Mouse (Mus musculus): ENCODE results near the gene Mid1. TPM values are rescaled to one million over a fixed set of nuclear protein-coding genes. Genes with fewer than 3 reads are reported as not detected.

The Mid1 gene
- polyA plus RNA-seq (2012; rRNA removed): 8.8 and 9.2 TPM in 2 replicates

- TF ChIP-seq POLR2A (IDR thresholded peaks at IDR 0.05; ENCODE audit: low read depth, low read length) (no peak), CTCF (conservative IDR thresholded peaks at IDR 0.05; ENCODE audit: insufficient read depth, insufficient read length, low read depth, low read length) (no peak)
- WGBS: 2% methylated on average over 8 of the region's 10 CpGs
- H3K4me1 ChIP-seq (ENCODE audit: control insufficient read depth, insufficient read depth, low read length): no peaks in the 10 kb centered on the region
- no peak for DNase-seq
- H3K4me3 ChIP-seq (ENCODE audit: insufficient read depth, low read depth, low read length): peak within 1 kb of the TSS; percentile 44
- no peaks in the 10 kb centered on the region for H3K27me3 ChIP-seq (replicated peaks; ENCODE audit: control insufficient read depth, insufficient read depth, low read length)
- H3K27ac ChIP-seq (ENCODE audit: insufficient read depth, low read depth, low read length): no peak within 1 kb of the TSS
- no peaks in the 10 kb centered on the region for H3K36me3 ChIP-seq (ENCODE audit: control insufficient read depth, insufficient read depth, low read length)
These were observed at the start of gene Mid1 for GRCm38 (mm10) chrX:169685131-169685530. Mid1 (plus strand) TSS chrX:169685199.

- Histone ChIP-seq H3K27ac (ENCODE audit: insufficient read depth, low read depth, low read length) (no peak overlapping the region), H3K36me3 (ENCODE audit: control insufficient read depth, insufficient read depth, low read length) (no peaks in the 10 kb centered on the region), H3K4me3 (ENCODE audit: insufficient read depth, low read depth, low read length) (no peak overlapping the region), H3K27me3 (replicated peaks; ENCODE audit: control insufficient read depth, insufficient read depth, low read length) (no peaks in the 10 kb centered on the region), H3K4me1 (ENCODE audit: control insufficient read depth, insufficient read depth, low read length) (no peaks in the 10 kb centered on the region)
- no peak for TF ChIP-seq POLR2A (IDR thresholded peaks at IDR 0.05; ENCODE audit: low read depth, low read length)
- no peak for TF ChIP-seq CTCF (conservative IDR thresholded peaks at IDR 0.05; ENCODE audit: insufficient read depth, insufficient read length, low read depth, low read length)
- DNase-seq: no peak
These were observed 11.9 kb upstream of the Mid1 start for GRCm38 (mm10) chrX:169673056-169673455.

GRCm38 (mm10) chrX:169676313-169676712, 8.7 kb upstream of the Mid1 start:
- WGBS: 76% methylated on average over 4 of the region's 4 CpGs
- Histone ChIP-seq H3K4me1 (ENCODE audit: control insufficient read depth, insufficient read depth, low read length) (no peaks in the 10 kb centered on the region), H3K27me3 (replicated peaks; ENCODE audit: control insufficient read depth, insufficient read depth, low read length) (no peaks in the 10 kb centered on the region), H3K27ac (ENCODE audit: insufficient read depth, low read depth, low read length) (no peak overlapping the region), H3K36me3 (ENCODE audit: control insufficient read depth, insufficient read depth, low read length) (no peaks in the 10 kb centered on the region), H3K4me3 (ENCODE audit: insufficient read depth, low read depth, low read length) (no peak overlapping the region)
- DNase-seq: no peak
- TF ChIP-seq CTCF (conservative IDR thresholded peaks at IDR 0.05; ENCODE audit: insufficient read depth, insufficient read length, low read depth, low read length): no peak
- no peak for TF ChIP-seq POLR2A (IDR thresholded peaks at IDR 0.05; ENCODE audit: low read depth, low read length)

GRCm38 (mm10) chrX:169685731-169686130, 732 bp downstream of the Mid1 start:
- no peaks in the 10 kb centered on the region for H3K36me3 ChIP-seq (ENCODE audit: control insufficient read depth, insufficient read depth, low read length)
- 21% methylated on average over 8 of the region's 8 CpGs for WGBS
- no peak for DNase-seq
- no peaks in the 10 kb centered on the region for H3K4me1 ChIP-seq (ENCODE audit: control insufficient read depth, insufficient read depth, low read length)
- no peaks in the 10 kb centered on the region for H3K27me3 ChIP-seq (replicated peaks; ENCODE audit: control insufficient read depth, insufficient read depth, low read length)
- TF ChIP-seq CTCF (conservative IDR thresholded peaks at IDR 0.05; ENCODE audit: insufficient read depth, insufficient read length, low read depth, low read length): no peak
- TF ChIP-seq POLR2A (IDR thresholded peaks at IDR 0.05; ENCODE audit: low read depth, low read length): no peak
- no peak overlapping the region for H3K4me3 ChIP-seq (ENCODE audit: insufficient read depth, low read depth, low read length)
- H3K27ac ChIP-seq (ENCODE audit: insufficient read depth, low read depth, low read length): no peak overlapping the region

GRCm38 (mm10) chrX:169691217-169691616, 6.2 kb downstream of the Mid1 start:
- H3K4me3 ChIP-seq (ENCODE audit: insufficient read depth, low read depth, low read length): no peak overlapping the region
- no peak overlapping the region for H3K27ac ChIP-seq (ENCODE audit: insufficient read depth, low read depth, low read length)
- H3K4me1 ChIP-seq (ENCODE audit: control insufficient read depth, insufficient read depth, low read length): no peaks in the 10 kb centered on the region
- no peaks in the 10 kb centered on the region for H3K27me3 ChIP-seq (replicated peaks; ENCODE audit: control insufficient read depth, insufficient read depth, low read length)
- TF ChIP-seq CTCF (conservative IDR thresholded peaks at IDR 0.05; ENCODE audit: insufficient read depth, insufficient read length, low read depth, low read length) (no peak), POLR2A (IDR thresholded peaks at IDR 0.05; ENCODE audit: low read depth, low read length) (no peak)
- WGBS: 34% methylated on average over 2 of the region's 2 CpGs
- DNase-seq: peak; percentile 19
- H3K36me3 ChIP-seq (ENCODE audit: control insufficient read depth, insufficient read depth, low read length): no peaks in the 10 kb centered on the region

GRCm38 (mm10) chrX:169691675-169692074, 6.7 kb downstream of the Mid1 start:
- H3K27ac ChIP-seq (ENCODE audit: insufficient read depth, low read depth, low read length): no peak overlapping the region
- TF ChIP-seq POLR2A (IDR thresholded peaks at IDR 0.05; ENCODE audit: low read depth, low read length) (no peak), CTCF (conservative IDR thresholded peaks at IDR 0.05; ENCODE audit: insufficient read depth, insufficient read length, low read depth, low read length) (no peak)
- no peaks in the 10 kb centered on the region for H3K36me3 ChIP-seq (ENCODE audit: control insufficient read depth, insufficient read depth, low read length)
- 44% methylated on average over 2 of the region's 2 CpGs for WGBS
- no peak for DNase-seq
- H3K4me1 ChIP-seq (ENCODE audit: control insufficient read depth, insufficient read depth, low read length): no peaks in the 10 kb centered on the region
- H3K4me3 ChIP-seq (ENCODE audit: insufficient read depth, low read depth, low read length): no peak overlapping the region
- H3K27me3 ChIP-seq (replicated peaks; ENCODE audit: control insufficient read depth, insufficient read depth, low read length): no peaks in the 10 kb centered on the region

- no peaks in the 10 kb centered on the region for H3K36me3 ChIP-seq (ENCODE audit: control insufficient read depth, insufficient read depth, low read length)
- H3K4me3 ChIP-seq (ENCODE audit: insufficient read depth, low read depth, low read length): no peak overlapping the region
- no peak overlapping the region for H3K27ac ChIP-seq (ENCODE audit: insufficient read depth, low read depth, low read length)
- no peak for DNase-seq
- H3K4me1 ChIP-seq (ENCODE audit: control insufficient read depth, insufficient read depth, low read length): no peaks in the 10 kb centered on the region
- H3K27me3 ChIP-seq (replicated peaks; ENCODE audit: control insufficient read depth, insufficient read depth, low read length): no peaks in the 10 kb centered on the region
- TF ChIP-seq POLR2A (IDR thresholded peaks at IDR 0.05; ENCODE audit: low read depth, low read length): no peak
- no peak for TF ChIP-seq CTCF (conservative IDR thresholded peaks at IDR 0.05; ENCODE audit: insufficient read depth, insufficient read length, low read depth, low read length)
- 69% methylated on average over 6 of the region's 6 CpGs for WGBS
These were observed 7.4 kb downstream of the Mid1 start for GRCm38 (mm10) chrX:169692225-169692909.

All from kidney, adult 2 months (tissue).